Mouse (Mus musculus) liver, embryonic 14.5 days (tissue): ENCODE results near the gene Cfap43. TPM values are rescaled to one million over a fixed set of nuclear protein-coding genes. Genes with fewer than 3 reads are reported as not detected.
A peak's percentile ranks its signal among the peaks of the same experiment; 100 is the strongest.

Experiments
- ATAC-seq: fragments of 200-750 bp; cut with Nextera tagmentation; 2 replicates; pipeline ENCODE4 v1.8.0; 2017; ENCODE audit warnings: moderate number of reproducible peaks, mild to moderate bottlenecking, moderate library complexity; ENCODE audit not compliant: insufficient read depth
- DNase-seq, 3 experiments: peaks; one replicate each; pipeline ENCODE4 v3.0.0-alpha.2; 2012 to 2013; ENCODE audit warnings: low read depth in 3 of 3, low spot score in 3 of 3
- H3K27ac ChIP-seq: fragments of 300-500 bp; sonication (generic); 2 replicates; pipeline ENCODE4 v1.5.1; 2014; ENCODE audit warnings: moderate library complexity, mild to moderate bottlenecking, control low read depth, inconsistent platforms
- H3K27me3 ChIP-seq: fragments of 300-500 bp; sonication (generic); 2 replicates; pipeline ENCODE4 v1.6.1; 2014; ENCODE audit warnings: mild to moderate bottlenecking, low read length, moderate library complexity; ENCODE audit not compliant: control insufficient read depth, insufficient read depth
- H3K36me3 ChIP-seq: fragments of 300-500 bp; sonication (generic); replicated peaks from 2 replicates; pipeline ENCODE4 v1.6.1; 2014; ENCODE audit warnings: low read depth; ENCODE audit not compliant: control insufficient read depth, insufficient read depth
- H3K4me1 ChIP-seq, 2 experiments: fragments of 200-500 bp in 1 of 2; fragments of 300-500 bp in 1 of 2; sonication (generic) in 1 of 2; replicated peaks; 2 replicates each; pipeline ENCODE4 v1.6.1; 2012 to 2014; ENCODE audit warnings: antibody characterized with exemption in 1 of 2, inconsistent platforms in 1 of 2, low read length in 1 of 2; ENCODE audit not compliant: control insufficient read depth in 2 of 2, insufficient read depth in 2 of 2
- H3K4me2 ChIP-seq: fragments of 300-500 bp; sonication (generic); 2 replicates; pipeline ENCODE4 v1.6.1; 2014; ENCODE audit warnings: low read depth, mild to moderate bottlenecking, control low read depth, moderate library complexity
- H3K4me3 ChIP-seq, 2 experiments: fragments of 200-500 bp in 1 of 2; fragments of 300-500 bp in 1 of 2; sonication (generic) in 1 of 2; 2 replicates each; pipeline ENCODE4 v1.5.1; 2012 to 2014; ENCODE audit warnings: low read depth in 2 of 2, low read length in 2 of 2, mild to moderate bottlenecking in 2 of 2, control low read depth in 1 of 2, inconsistent platforms in 1 of 2, moderate library complexity in 1 of 2; ENCODE audit not compliant: insufficient read depth in 1 of 2
- H3K9ac ChIP-seq: fragments of 300-500 bp; sonication (generic); replicated peaks from 2 replicates; pipeline ENCODE4 v1.6.1; 2014; ENCODE audit warnings: mild to moderate bottlenecking, control low read depth, moderate library complexity
- H3K9me3 ChIP-seq: fragments of 300-500 bp; sonication (generic); 2 replicates; pipeline ENCODE4 v1.6.1; 2016; ENCODE audit warnings: low read length, mixed read lengths; ENCODE audit not compliant: control insufficient read depth
- CTCF ChIP-seq: IDR thresholded peaks from 2 replicates; pipeline ENCODE4 v1.5.1; 2016; ENCODE audit warnings: antibody characterized with exemption, low read depth, control low read depth
- EP300 ChIP-seq: IDR thresholded peaks from 2 replicates; pipeline ENCODE4 v1.6.1; 2016; ENCODE audit warnings: antibody characterized with exemption, low read depth
- WGBS: fragments of 180-500 bp; shearing (Covaris S2); extraction: QIAGEN DNeasy Blood & Tissue Kit; methylation state at CpG from one replicate; pipeline ENCODE4 v1.1.7; 2014; ENCODE audit not compliant: insufficient replicate concordance; 5-methylcytosine and 5-hydroxymethylcytosine counted together
- polyA plus RNA-seq, 2 experiments: library from polyadenylated mRNA; depleted of rRNA in 1 of 2; stranded (reverse) in 1 of 2; unstranded in 1 of 2; fragments of >200 nt; fragmentation: Nextera tagmentation in 1 of 2; extraction: Ambion mirVana in 1 of 2; gene quantifications; 2 replicates each; pipeline versions ENCODE4 v1.2.1 to v1.2.3; 2012 to 2014

Cfap43 gene
- polyA plus RNA-seq, 2 experiments = 0.05 TPM; not detected in 1

DNA sequence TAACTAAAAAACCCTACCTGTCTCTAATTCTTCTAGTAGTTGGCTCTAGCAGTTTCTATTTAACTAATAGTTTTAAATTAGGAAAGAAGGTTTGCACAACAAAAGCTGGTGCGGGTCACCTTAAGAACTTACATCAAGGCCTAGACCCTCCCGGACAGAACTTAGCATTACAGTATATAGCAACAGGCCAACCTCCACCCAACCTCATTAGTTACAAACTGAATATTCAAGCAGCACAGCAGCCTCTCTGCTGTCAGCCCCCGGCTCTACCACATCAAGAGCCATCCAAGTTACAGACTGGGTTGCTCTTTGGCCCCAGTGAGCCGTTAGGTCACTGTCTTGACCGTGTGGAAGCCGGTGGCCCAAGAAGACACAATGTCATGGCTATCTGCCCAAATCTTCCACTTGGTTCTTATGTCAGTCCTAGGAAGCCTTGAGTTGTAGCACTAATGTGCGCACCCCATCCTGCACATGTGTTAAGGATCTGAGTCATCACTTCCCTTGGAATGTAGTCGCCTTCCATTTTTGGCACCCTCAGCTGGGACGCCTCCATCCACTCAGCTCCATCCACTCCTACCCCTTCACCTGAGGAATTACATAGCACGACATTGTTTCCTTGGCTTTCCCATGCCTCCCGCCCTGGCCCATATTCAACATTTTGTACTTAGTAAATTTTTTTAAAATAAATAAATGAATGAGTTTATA, 128.6 kb downstream of the Cfap43 start:
- no peak overlapping the region for H3K4me2 ChIP-seq
- H3K27ac ChIP-seq = no peak overlapping the region
- no peak for ATAC-seq
- H3K36me3 ChIP-seq = no peaks in the 10 kb centered on the region
- no peak overlapping the region for H3K9ac ChIP-seq
- H3K4me3 ChIP-seq = no peak overlapping the region
- 0 out of 4 replicates have a peak, but pooled peaks cover 0 to 4% of the 10 kb centered on the region in 2 experiments for H3K4me1 ChIP-seq
- no peak for DNase-seq
- H3K27me3 ChIP-seq = no peaks in the 10 kb centered on the region
- TF ChIP-seq EP300 (no peak), CTCF (no peak)
- H3K9me3 ChIP-seq = no peaks in the 10 kb centered on the region
- WGBS = 77% methylated on average over 11 of the region's 11 CpGs

DNA sequence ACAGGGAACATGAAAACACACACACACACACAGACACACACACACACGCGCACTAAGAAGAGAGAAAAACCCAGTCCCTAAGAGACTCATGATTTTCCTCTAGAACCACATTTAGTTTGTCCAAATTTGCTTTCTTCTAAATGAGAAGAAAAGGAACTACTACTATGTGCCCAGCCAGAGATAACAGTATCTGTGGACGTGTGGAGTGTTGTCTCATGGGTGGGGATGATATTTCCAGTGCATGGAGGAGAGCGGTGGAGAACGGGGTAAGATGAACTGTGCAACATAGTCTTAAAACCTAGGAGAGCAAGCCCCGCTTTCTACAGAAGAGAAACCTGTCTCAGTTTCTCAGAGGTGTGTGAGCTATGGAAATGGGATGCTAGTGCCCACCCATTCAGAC, 135.2 kb downstream of the Cfap43 start:
- TF ChIP-seq CTCF (no peak), EP300 (no peak)
- Histone ChIP-seq H3K27me3 (no peaks in the 10 kb centered on the region), H3K4me1 (0 out of 4 replicates have a peak, but pooled peaks cover 0 to 2% of the 10 kb centered on the region in 2 experiments), H3K4me3 (no peak overlapping the region), H3K4me2 (no peak overlapping the region), H3K36me3 (no peaks in the 10 kb centered on the region), H3K27ac (no peak overlapping the region), H3K9ac (no peak overlapping the region), H3K9me3 (no peaks in the 10 kb centered on the region)
- DNase-seq = no peak
- ATAC-seq = no peak
- WGBS = 62% methylated on average over 6 of the region's 6 CpGs

DNA sequence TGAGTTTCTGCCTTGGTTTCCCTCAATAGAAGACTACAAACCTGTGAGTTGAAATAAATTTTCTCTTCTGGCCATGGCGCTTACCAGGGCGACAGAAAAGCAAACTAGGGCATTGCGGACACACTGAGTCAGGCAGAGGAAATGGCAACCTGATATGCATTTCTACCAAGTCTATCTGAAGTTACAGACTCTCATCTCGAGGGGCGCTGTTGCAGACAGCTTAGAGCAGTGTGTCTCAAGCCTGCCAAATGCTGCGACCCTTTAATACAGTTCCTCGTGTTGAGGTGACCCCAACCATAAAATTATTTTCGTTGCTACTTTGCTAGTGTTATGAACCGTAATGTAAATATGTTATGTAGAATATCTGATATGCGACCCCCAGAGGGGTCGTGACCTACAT, 138.1 kb downstream of the Cfap43 start:
- no peak overlapping the region for H3K9ac ChIP-seq
- 60% methylated on average over 11 of the region's 11 CpGs for WGBS
- H3K36me3 ChIP-seq = no peaks in the 10 kb centered on the region
- H3K4me3 ChIP-seq = no peak overlapping the region
- TF ChIP-seq CTCF (0 out of 2 replicates have a peak, but pooled peaks have one; percentile 5), EP300 (no peak)
- DNase-seq = no peak
- H3K4me2 ChIP-seq = no peak overlapping the region
- H3K4me1 ChIP-seq = 0 out of 4 replicates have a peak, but pooled peaks cover 0 to 2% of the 10 kb centered on the region in 2 experiments
- no peaks in the 10 kb centered on the region for H3K27me3 ChIP-seq
- no peaks in the 10 kb centered on the region for H3K9me3 ChIP-seq
- H3K27ac ChIP-seq = no peak overlapping the region
- ATAC-seq = no peak

DNA sequence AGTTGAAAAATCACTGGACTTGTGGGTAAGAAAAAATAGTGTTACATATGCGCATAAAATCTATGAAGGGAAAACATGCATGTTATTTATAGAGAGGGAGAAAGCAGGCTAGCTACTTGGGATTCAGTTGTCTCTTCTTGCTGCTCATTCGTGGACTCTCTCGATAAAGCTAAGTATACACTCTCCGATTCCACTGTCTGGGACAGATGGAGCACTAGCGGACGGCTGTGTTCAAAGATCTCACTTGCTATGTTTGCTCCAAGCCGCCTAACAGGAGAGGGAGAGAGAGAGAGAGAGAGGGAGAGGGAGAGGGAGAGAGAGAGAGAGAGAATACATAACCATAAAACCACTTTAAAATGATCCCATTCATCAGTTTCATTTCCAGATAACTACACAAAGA, 138.9 kb downstream of the Cfap43 start:
- 73% methylated on average over 7 of the region's 7 CpGs for WGBS
- no peak overlapping the region for H3K27ac ChIP-seq
- H3K4me3 ChIP-seq = no peak overlapping the region
- no peaks in the 10 kb centered on the region for H3K27me3 ChIP-seq
- H3K4me1 ChIP-seq = 0 out of 4 replicates have a peak, but pooled peaks cover 0 to 2% of the 10 kb centered on the region in 2 experiments
- TF ChIP-seq CTCF (no peak), EP300 (no peak)
- DNase-seq (no peak), ATAC-seq (no peak)
- H3K4me2 ChIP-seq = no peak overlapping the region
- H3K36me3 ChIP-seq = no peaks in the 10 kb centered on the region
- H3K9ac ChIP-seq = no peak overlapping the region
- no peaks in the 10 kb centered on the region for H3K9me3 ChIP-seq

DNA sequence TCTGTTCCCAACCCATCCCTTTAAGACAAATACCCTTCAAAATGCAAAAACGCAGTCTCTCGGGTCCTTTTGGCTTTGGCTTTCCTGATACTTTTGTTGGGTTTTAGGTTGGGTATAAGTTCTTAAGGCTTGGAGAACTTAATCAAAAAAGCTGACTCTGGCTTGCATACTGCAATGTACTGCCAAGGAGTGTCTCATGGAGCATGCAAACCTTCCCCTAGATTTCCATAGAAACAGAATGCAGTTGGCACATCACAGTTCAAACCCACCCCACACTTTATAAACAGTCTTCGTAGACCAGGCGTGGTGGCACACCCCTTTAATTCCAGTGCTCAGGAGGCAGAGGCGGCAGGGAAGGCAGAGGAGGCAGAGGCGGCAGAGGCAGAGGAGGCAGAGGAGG, 141.2 kb downstream of the Cfap43 start:
- Histone ChIP-seq H3K27me3 (no peaks in the 10 kb centered on the region), H3K9me3 (no peaks in the 10 kb centered on the region), H3K9ac (no peak overlapping the region), H3K4me1 (no peaks in the 10 kb centered on the region), H3K36me3 (no peaks in the 10 kb centered on the region), H3K4me2 (no peak overlapping the region), H3K4me3 (no peak overlapping the region), H3K27ac (no peak overlapping the region)
- no peak for DNase-seq
- ATAC-seq = no peak
- no peak for TF ChIP-seq EP300
- TF ChIP-seq CTCF = no peak
- 55% methylated on average over 6 of the region's 6 CpGs for WGBS
